Mouse (Mus musculus) liver, postnatal 0 days (tissue): ENCODE results near the gene Pex14.

Source experiments
- CTCF ChIP-seq: sonication (generic); IDR thresholded peaks from 2 replicates; pipeline ENCODE4 v1.5.1; 2016; ENCODE audit warnings: antibody characterized with exemption, low read depth
- EP300 ChIP-seq: IDR thresholded peaks from 2 replicates; pipeline ENCODE4 v1.6.1; 2016; ENCODE audit warnings: antibody characterized with exemption, low read depth, mild to moderate bottlenecking

DNA sequence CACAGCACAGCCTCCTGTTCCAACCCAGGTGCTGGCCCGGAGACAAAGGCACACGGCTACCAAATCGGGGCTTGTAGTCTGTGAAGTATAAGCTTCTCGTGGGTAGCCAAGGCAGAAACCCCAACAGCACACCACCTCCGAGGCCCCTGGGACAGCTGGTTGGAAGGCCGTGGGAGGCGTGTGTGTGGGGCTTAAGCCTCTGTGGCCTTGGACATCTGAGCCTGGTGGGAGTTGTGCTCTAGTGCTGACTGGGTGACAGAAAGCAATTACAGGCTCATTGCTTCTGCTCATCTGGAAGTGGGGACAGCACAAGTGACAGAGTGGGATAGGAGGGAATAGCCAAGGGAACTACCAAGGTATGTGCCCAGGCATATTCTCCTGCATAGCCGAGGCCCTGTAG, 175.7 kb downstream of the Pex14 start:
- TF ChIP-seq CTCF: no peak
- TF ChIP-seq EP300: no peak
